Mouse (Mus musculus): ENCODE results near the gene Tbc1d30.
A peak's percentile ranks its signal among the peaks of the same experiment; 100 is the strongest.

The Tbc1d30 gene

GRCm38 (mm10) chr10:121263520-121264203 lies 87.4 kb downstream of the Tbc1d30 start:
- DNase-seq (ENCODE audit: low spot score), result no peak

- no peak for DNase-seq (ENCODE audit: low spot score)
Observed at GRCm38 (mm10) chr10:121262206-121262605, 88.9 kb downstream of the Tbc1d30 start.

GRCm38 (mm10) chr10:121261036-121261592 lies 90.0 kb downstream of the Tbc1d30 start:
- no peak for DNase-seq (ENCODE audit: low spot score)

- DNase-seq (ENCODE audit: low spot score), result peak; percentile 54
Observed at GRCm38 (mm10) chr10:121256115-121256825, 94.8 kb downstream of the Tbc1d30 start.

- no peak for DNase-seq (ENCODE audit: low spot score)
Observed at GRCm38 (mm10) chr10:121255465-121255864, 95.6 kb downstream of the Tbc1d30 start.

GRCm38 (mm10) chr10:121254343-121254742 lies 96.7 kb downstream of the Tbc1d30 start:
- no peak for DNase-seq (ENCODE audit: low spot score)

- DNase-seq (ENCODE audit: low spot score), result no peak
Observed at GRCm38 (mm10) chr10:121252781-121253180, 98.3 kb downstream of the Tbc1d30 start.

GRCm38 (mm10) chr10:121251191-121251590 lies 99.9 kb downstream of the Tbc1d30 start:
- DNase-seq (ENCODE audit: low spot score), result no peak

GRCm38 (mm10) chr10:121249820-121250219 lies 101.3 kb downstream of the Tbc1d30 start:
- no peak for DNase-seq (ENCODE audit: low spot score)

GRCm38 (mm10) chr10:121247545-121247944 lies 103.5 kb downstream of the Tbc1d30 start:
- DNase-seq (ENCODE audit: low spot score), result no peak

GRCm38 (mm10) chr10:121246971-121247370 lies 104.1 kb downstream of the Tbc1d30 start:
- no peak for DNase-seq (ENCODE audit: low spot score)

GRCm38 (mm10) chr10:121243373-121244207 lies 107.5 kb downstream of the Tbc1d30 start:
- no peak for DNase-seq (ENCODE audit: low spot score)

GRCm38 (mm10) chr10:121242596-121242995 lies 108.5 kb downstream of the Tbc1d30 start:
- DNase-seq (ENCODE audit: low spot score), result no peak

GRCm38 (mm10) chr10:121239065-121239464 lies 112.0 kb downstream of the Tbc1d30 start:
- no peak for DNase-seq (ENCODE audit: low spot score)

GRCm38 (mm10) chr10:121238551-121238950 lies 112.5 kb downstream of the Tbc1d30 start:
- DNase-seq (ENCODE audit: low spot score), result no peak

GRCm38 (mm10) chr10:121237377-121237776 lies 113.7 kb downstream of the Tbc1d30 start:
- DNase-seq (ENCODE audit: low spot score), result no peak

GRCm38 (mm10) chr10:121235167-121235824 lies 115.8 kb downstream of the Tbc1d30 start:
- DNase-seq (ENCODE audit: low spot score), result no peak

GRCm38 (mm10) chr10:121234476-121234875 lies 116.6 kb downstream of the Tbc1d30 start:
- no peak for DNase-seq (ENCODE audit: low spot score)

- no peak for DNase-seq (ENCODE audit: low spot score)
Observed at GRCm38 (mm10) chr10:121228422-121228953, 122.6 kb downstream of the Tbc1d30 start.

GRCm38 (mm10) chr10:121227988-121228409 lies 123.1 kb downstream of the Tbc1d30 start:
- no peak for DNase-seq (ENCODE audit: low spot score)

- no peak for DNase-seq (ENCODE audit: low spot score)
Observed at GRCm38 (mm10) chr10:121227403-121227802, 123.7 kb downstream of the Tbc1d30 start.
